Mouse (Mus musculus) cortical plate, adult 2 months (tissue): ENCODE data around the gene 4933407L21Rik. TPM values are rescaled to one million over a fixed set of nuclear protein-coding genes. Genes with fewer than 3 reads are reported as not detected.

Experiments
- H3K27ac ChIP-seq: fragments of 200-500 bp; 2 replicates; pipeline ENCODE4 v1.5.1; 2012; ENCODE audit warnings: low read length, control low read depth, inconsistent platforms; ENCODE audit not compliant: insufficient read depth
- H3K4me1 ChIP-seq: fragments of 200-500 bp; 2 replicates; pipeline ENCODE4 v1.6.1; 2011; ENCODE audit warnings: low read length; ENCODE audit not compliant: control insufficient read depth, insufficient read depth
- H3K4me3 ChIP-seq: fragments of 200-500 bp; 2 replicates; pipeline ENCODE4 v1.5.1; 2011; ENCODE audit warnings: mild to moderate bottlenecking, low read length, control low read depth; ENCODE audit not compliant: insufficient read depth
- CTCF ChIP-seq: fragments of 200-500 bp; IDR thresholded peaks from 2 replicates; pipeline ENCODE4 v1.5.1; 2011; ENCODE audit warnings: mild to moderate bottlenecking, control low read depth, low read length; ENCODE audit not compliant: insufficient read depth; ENCODE audit errors: extremely low read depth
- POLR2A ChIP-seq: fragments of 200-500 bp; IDR thresholded peaks from 2 replicates; pipeline ENCODE4 v1.6.1; 2011; ENCODE audit warnings: mild to moderate bottlenecking, low read length, control low read depth; ENCODE audit not compliant: insufficient read depth; ENCODE audit errors: extremely low read depth
- polyA plus RNA-seq: library from polyadenylated mRNA; depleted of rRNA; stranded (reverse); fragments of >200 nt; gene quantifications from 2 replicates; pipeline ENCODE4 v1.2.3, GENCODE M21; 2012

The 4933407L21Rik gene
- polyA plus RNA-seq, 1 experiment: 6.6 TPM

GRCm38 (mm10) chr1:85913078-85913755 lies 15.1 kb upstream of the 4933407L21Rik start:
- TF ChIP-seq POLR2A: no peak
- TF ChIP-seq CTCF: no peak
- H3K4me3 ChIP-seq: no peak overlapping the region
- no peak overlapping the region for H3K27ac ChIP-seq

GRCm38 (mm10) chr1:85915890-85916289 lies 12.4 kb upstream of the 4933407L21Rik start:
- H3K4me3 ChIP-seq: no peak overlapping the region
- no peak overlapping the region for H3K27ac ChIP-seq
- H3K4me1 ChIP-seq: peaks cover 15% of the 10 kb centered on the region
- no peak for TF ChIP-seq CTCF
- TF ChIP-seq POLR2A: no peak

More at GRCm38 (mm10) chr1:85913078-85913755, 15.1 kb upstream of the 4933407L21Rik start:
- peaks cover 9% of the 10 kb centered on the region for H3K4me1 ChIP-seq

- Histone ChIP-seq H3K4me1 (peaks cover 15% of the 10 kb centered on the region), H3K4me3 (no peak overlapping the region), H3K27ac (peak overlapping the region; percentile 86)
- TF ChIP-seq CTCF (no peak), POLR2A (no peak)
Measured at GRCm38 (mm10) chr1:85916830-85917450, 11.3 kb upstream of the 4933407L21Rik start.

- TF ChIP-seq POLR2A: no peak
- TF ChIP-seq CTCF: no peak
- Histone ChIP-seq H3K27ac (no peak overlapping the region), H3K4me1 (peaks cover 19% of the 10 kb centered on the region), H3K4me3 (no peak overlapping the region)
Measured at GRCm38 (mm10) chr1:85919621-85920020, 8.7 kb upstream of the 4933407L21Rik start.

- Histone ChIP-seq H3K27ac (peak overlapping the region; percentile 6; the same call in 1 of the 2 replicates), H3K4me3 (no peak overlapping the region), H3K4me1 (peaks cover 16% of the 10 kb centered on the region)
- TF ChIP-seq CTCF (no peak), POLR2A (no peak)
Measured at GRCm38 (mm10) chr1:85921725-85922124, 6.6 kb upstream of the 4933407L21Rik start.

GRCm38 (mm10) chr1:85922127-85922864 lies 6.0 kb upstream of the 4933407L21Rik start:
- Histone ChIP-seq H3K27ac (peak overlapping the region; percentile 6; the same call in 1 of the 2 replicates), H3K4me3 (no peak overlapping the region), H3K4me1 (peaks cover 13% of the 10 kb centered on the region)
- TF ChIP-seq CTCF: no peak
- no peak for TF ChIP-seq POLR2A

GRCm38 (mm10) chr1:85922865-85923211 lies 5.4 kb upstream of the 4933407L21Rik start:
- peaks cover 15% of the 10 kb centered on the region for H3K4me1 ChIP-seq
- H3K27ac ChIP-seq: no peak overlapping the region
- H3K4me3 ChIP-seq: no peak overlapping the region
- TF ChIP-seq POLR2A (no peak), CTCF (no peak)

- H3K27ac ChIP-seq: no peak overlapping the region
- H3K4me1 ChIP-seq: peaks cover 18% of the 10 kb centered on the region
- TF ChIP-seq CTCF: no peak
- TF ChIP-seq POLR2A: no peak
- H3K4me3 ChIP-seq: no peak overlapping the region
Measured at GRCm38 (mm10) chr1:85925183-85925582, 3.1 kb upstream of the 4933407L21Rik start.

GRCm38 (mm10) chr1:85928688-85929065 lies 394 bp downstream of the 4933407L21Rik start:
- Histone ChIP-seq H3K4me1 (peaks cover 22% of the 10 kb centered on the region), H3K27ac (peak overlapping the region; percentile 64), H3K4me3 (no peak overlapping the region)
- no peak for TF ChIP-seq POLR2A
- no peak for TF ChIP-seq CTCF
